Mouse (Mus musculus): Measurements from ENCODE around the gene Cstl1. TPM values are rescaled to one million over a fixed set of nuclear protein-coding genes. Genes with fewer than 3 reads are reported as not detected.

Cstl1 gene
- polyA plus RNA-seq, 1 experiment, result not detected

- no peak within 1 kb of the TSS for H3K9ac ChIP-seq (ENCODE audit: low read depth, poor library complexity, severe bottlenecking)
- no peaks in the 10 kb centered on the region for H3K27me3 ChIP-seq (ENCODE audit: control insufficient read depth, insufficient read depth, low read length, poor library complexity, severe bottlenecking)
- no peak for TF ChIP-seq POLR2A (IDR thresholded peaks at IDR 0.05; ENCODE audit: insufficient read depth, low read length)
- no peak for TF ChIP-seq EP300 (IDR thresholded peaks at IDR 0.05; ENCODE audit: insufficient read depth, low read depth, low read length)
- no peak for TF ChIP-seq CTCF (IDR thresholded peaks at IDR 0.05; ENCODE audit: low read depth, low read length)
- H3K9me3 ChIP-seq (replicated peaks; ENCODE audit: control insufficient read depth, insufficient read depth, low read length, poor library complexity, severe bottlenecking), result no peaks in the 10 kb centered on the region
- no peaks in the 10 kb centered on the region for H3K36me3 ChIP-seq (ENCODE audit: control insufficient read depth, insufficient read depth, low read length, poor library complexity, severe bottlenecking)
- no peak within 1 kb of the TSS for H3K27ac ChIP-seq (ENCODE audit: insufficient read depth, low read length)
- no peaks in the 10 kb centered on the region for H3K4me1 ChIP-seq (ENCODE audit: control insufficient read depth, insufficient read depth, low read length)
- H3K4me3 ChIP-seq (ENCODE audit: low read depth, low read length), result no peak within 1 kb of the TSS
Measured at GRCm38 (mm10) chr2:148789142-148789541, 39.0 kb downstream of the Cstl1 start, which contains the start of gene Cst12. TSS of gene Cst12 (plus strand) at chr2:148789361.

GRCm38 (mm10) chr2:148798485-148798884 lies 48.3 kb downstream of the Cstl1 start, which contains the start of gene Cst8:
TSS of gene Cst8 (plus strand) at chr2:148798785.
- Histone ChIP-seq H3K27ac (ENCODE audit: insufficient read depth, low read length) (no peak within 1 kb of the TSS), H3K27me3 (ENCODE audit: control insufficient read depth, insufficient read depth, low read length, poor library complexity, severe bottlenecking) (no peaks in the 10 kb centered on the region), H3K9ac (ENCODE audit: low read depth, poor library complexity, severe bottlenecking) (no peak within 1 kb of the TSS), H3K36me3 (ENCODE audit: control insufficient read depth, insufficient read depth, low read length, poor library complexity, severe bottlenecking) (no peaks in the 10 kb centered on the region), H3K4me1 (ENCODE audit: control insufficient read depth, insufficient read depth, low read length) (no peaks in the 10 kb centered on the region), H3K9me3 (replicated peaks; ENCODE audit: control insufficient read depth, insufficient read depth, low read length, poor library complexity, severe bottlenecking) (no peaks in the 10 kb centered on the region), H3K4me3 (ENCODE audit: low read depth, low read length) (no peak within 1 kb of the TSS)
- TF ChIP-seq EP300 (IDR thresholded peaks at IDR 0.05; ENCODE audit: insufficient read depth, low read depth, low read length) (no peak), POLR2A (IDR thresholded peaks at IDR 0.05; ENCODE audit: insufficient read depth, low read length) (no peak), CTCF (IDR thresholded peaks at IDR 0.05; ENCODE audit: low read depth, low read length) (no peak)

GRCm38 (mm10) chr2:148801491-148801921 lies 51.3 kb downstream of the Cstl1 start:
- TF ChIP-seq POLR2A (IDR thresholded peaks at IDR 0.05; ENCODE audit: insufficient read depth, low read length), result no peak
- no peak for TF ChIP-seq EP300 (IDR thresholded peaks at IDR 0.05; ENCODE audit: insufficient read depth, low read depth, low read length)
- TF ChIP-seq CTCF (IDR thresholded peaks at IDR 0.05; ENCODE audit: low read depth, low read length), result no peak
- Histone ChIP-seq H3K36me3 (ENCODE audit: control insufficient read depth, insufficient read depth, low read length, poor library complexity, severe bottlenecking) (no peaks in the 10 kb centered on the region), H3K27ac (ENCODE audit: insufficient read depth, low read length) (no peak overlapping the region), H3K9ac (ENCODE audit: low read depth, poor library complexity, severe bottlenecking) (no peak overlapping the region), H3K4me3 (ENCODE audit: low read depth, low read length) (no peak overlapping the region), H3K4me1 (ENCODE audit: control insufficient read depth, insufficient read depth, low read length) (no peaks in the 10 kb centered on the region), H3K27me3 (ENCODE audit: control insufficient read depth, insufficient read depth, low read length, poor library complexity, severe bottlenecking) (no peaks in the 10 kb centered on the region), H3K9me3 (replicated peaks; ENCODE audit: control insufficient read depth, insufficient read depth, low read length, poor library complexity, severe bottlenecking) (no peaks in the 10 kb centered on the region)

Other genes starting within 250 kb of the Cstl1 start
- 40.2 and 48.0 TPM in 2 replicates for gene Nxt1, start 77.8 kb upstream of the Cstl1 start, polyA plus RNA-seq (2011; ENCODE audit: insufficient read depth, insufficient read length, low read depth, missing spikeins)
- 24.1 and 24.8 TPM in 2 replicates for gene Gzf1, start 69.3 kb upstream of the Cstl1 start, polyA plus RNA-seq (2011; ENCODE audit: insufficient read depth, insufficient read length, low read depth, missing spikeins)
- 3.7 and 4.3 TPM in 2 replicates for gene Napb, start 17.9 kb upstream of the Cstl1 start, polyA plus RNA-seq (2011; ENCODE audit: insufficient read depth, insufficient read length, low read depth, missing spikeins)
- gene Cst11, start 21.1 kb downstream of the Cstl1 start, polyA plus RNA-seq (2011; ENCODE audit: insufficient read depth, insufficient read length, low read depth, missing spikeins), result not detected in 2 replicates
- not detected in 2 replicates for gene 8030411F24Rik, start 31.7 kb downstream of the Cstl1 start, polyA plus RNA-seq (2011; ENCODE audit: insufficient read depth, insufficient read length, low read depth, missing spikeins)
- gene Cst12, start 39.0 kb downstream of the Cstl1 start, polyA plus RNA-seq (2011; ENCODE audit: insufficient read depth, insufficient read length, low read depth, missing spikeins), result not detected in 2 replicates
- not detected in 2 replicates for gene Cst8, start 48.4 kb downstream of the Cstl1 start, polyA plus RNA-seq (2011; ENCODE audit: insufficient read depth, insufficient read length, low read depth, missing spikeins)
- not detected in 2 replicates for gene Cst13, start 69.7 kb downstream of the Cstl1 start, polyA plus RNA-seq (2011; ENCODE audit: insufficient read depth, insufficient read length, low read depth, missing spikeins)
- not detected in 2 replicates for gene Cst9, start 84.8 kb downstream of the Cstl1 start, polyA plus RNA-seq (2011; ENCODE audit: insufficient read depth, insufficient read length, low read depth, missing spikeins)
- not detected in 2 replicates for gene 9230104L09Rik, start 114.7 kb downstream of the Cstl1 start, polyA plus RNA-seq (2011; ENCODE audit: insufficient read depth, insufficient read length, low read depth, missing spikeins)
- 299 and 318 TPM in 2 replicates for gene Cst3, start 125.3 kb downstream of the Cstl1 start, polyA plus RNA-seq (2011; ENCODE audit: insufficient read depth, insufficient read length, low read depth, missing spikeins)

Data from ES-Bruce4 (cell line).